Mouse (Mus musculus) cerebellum, adult 11-12 months (tissue): Measurements from ENCODE around the gene Actg1.

Experiments
- DNase-seq: peaks from one replicate; pipeline ENCODE4 v3.0.0; 2022

Actg1 gene

DNA sequence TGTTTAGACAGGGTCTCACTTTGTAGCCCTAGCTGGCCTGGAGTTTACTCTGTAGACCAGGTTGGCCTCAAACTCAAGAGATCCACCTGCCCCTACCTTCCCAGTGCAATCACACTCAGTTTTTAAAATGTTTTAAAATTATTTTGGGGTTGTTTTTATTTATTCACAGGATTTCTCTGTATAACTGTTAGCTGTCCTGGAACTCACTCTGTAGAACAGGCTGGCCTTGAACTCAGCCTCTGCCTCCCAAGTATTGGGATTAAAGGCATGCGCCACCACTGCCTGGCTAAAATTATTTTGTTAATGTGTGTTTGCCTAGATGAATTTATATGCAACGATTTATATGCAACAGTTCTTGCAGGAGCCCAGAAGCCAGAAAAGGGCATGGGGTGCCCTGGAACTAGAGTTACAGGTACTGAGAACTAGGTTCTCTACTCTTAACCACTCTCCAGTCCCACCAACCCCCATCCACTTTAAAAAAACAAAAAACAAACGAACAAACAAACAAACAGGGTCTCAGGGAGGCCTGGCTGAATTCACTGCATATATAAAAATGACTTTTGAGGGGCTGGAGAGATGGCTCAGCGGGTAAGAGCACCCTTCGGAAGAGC lies 3.9 kb downstream of the Actg1 start:
- peak; percentile 5 for DNase-seq

DNA sequence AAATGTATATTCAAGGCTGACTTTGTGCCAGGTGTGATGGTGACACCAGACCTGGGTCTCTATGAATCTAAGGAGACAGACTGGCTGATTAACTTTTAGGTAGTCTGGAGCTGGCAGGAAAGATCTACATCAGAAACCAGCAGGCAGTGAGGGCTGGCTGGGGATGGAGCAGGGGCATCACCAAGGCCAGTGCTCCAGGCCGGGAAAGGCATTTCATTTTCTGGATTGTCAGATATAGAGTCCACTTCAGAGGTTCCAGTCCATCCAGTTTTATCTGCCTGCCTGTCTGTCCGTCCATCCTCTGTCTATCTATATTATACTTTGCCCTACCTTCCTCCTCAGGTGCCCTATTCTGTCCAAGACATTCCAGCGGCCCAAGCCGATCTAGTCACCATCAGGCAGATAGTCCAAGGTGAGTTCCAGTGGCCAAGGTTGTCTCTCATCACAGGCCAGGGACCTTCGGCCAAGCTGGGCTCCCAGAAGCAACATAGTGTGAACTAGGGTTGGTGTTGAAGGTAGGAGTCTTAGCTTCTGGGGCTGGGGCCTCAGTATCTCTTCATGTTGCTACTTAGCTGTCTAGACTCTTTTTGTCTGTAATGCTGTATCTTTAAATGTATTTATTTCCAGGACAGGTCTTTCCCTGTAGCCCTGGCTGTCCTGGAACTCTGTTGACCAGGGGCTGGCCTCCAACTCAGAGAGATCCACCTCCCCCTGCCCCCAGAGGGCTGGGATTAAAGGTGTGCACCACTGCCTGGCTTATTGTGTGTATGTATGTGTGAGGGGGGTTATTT lies 4.6 kb downstream of the Actg1 start:
- DNase-seq, result peak; percentile 11

- DNase-seq, result no peak
Observed at GRCm38 (mm10) chr11:120342656-120343160, 5.6 kb downstream of the Actg1 start.

- DNase-seq, result no peak
Observed at GRCm38 (mm10) chr11:120341661-120342060, 6.7 kb downstream of the Actg1 start.

DNA sequence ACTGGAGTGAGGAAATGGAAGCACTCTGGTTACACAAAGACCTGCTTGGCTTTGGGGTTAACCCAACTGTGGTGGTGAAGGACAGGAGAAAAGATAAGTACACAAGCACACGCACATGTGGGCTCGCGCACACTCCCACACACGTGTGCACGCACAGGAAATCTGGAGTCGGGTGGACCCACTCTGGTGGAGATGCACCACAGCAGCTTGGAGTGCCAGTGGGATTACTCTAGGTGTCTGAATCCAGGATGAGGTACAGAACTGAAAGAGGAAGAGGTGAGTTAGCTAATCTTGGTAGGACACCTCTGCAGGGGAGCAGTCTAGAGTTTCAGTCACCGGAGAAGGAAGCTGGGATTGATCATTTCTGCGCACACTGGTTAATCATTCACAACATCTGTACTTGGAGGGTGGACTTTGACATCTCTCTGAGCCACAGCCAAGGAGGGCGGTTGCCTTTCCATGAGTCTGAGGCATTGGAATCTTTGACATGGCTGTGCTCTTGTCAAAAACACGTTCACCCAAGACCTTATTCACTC lies 8.3 kb downstream of the Actg1 start:
- no peak for DNase-seq

GRCm38 (mm10) chr11:120338786-120339185 lies 9.6 kb downstream of the Actg1 start:
- DNase-seq, result no peak

DNA sequence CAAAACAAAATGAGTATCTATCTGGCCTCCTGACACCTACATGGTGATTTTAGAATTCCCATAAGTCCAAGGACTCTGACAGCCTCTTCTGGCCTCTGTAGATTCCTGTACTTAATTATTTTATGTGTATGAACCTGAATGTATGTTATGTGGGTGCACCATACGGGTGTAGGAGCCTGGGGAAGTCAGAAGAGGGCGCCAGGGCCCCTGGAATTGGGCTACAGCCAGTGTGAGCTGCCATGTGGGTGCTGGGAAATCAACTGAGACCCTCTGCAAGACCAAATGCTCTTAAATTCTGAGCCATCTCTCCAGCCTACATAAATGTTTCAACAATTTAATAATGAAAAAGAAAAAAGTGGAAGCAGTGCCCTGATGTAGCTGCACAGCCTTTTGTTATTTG lies 10.9 kb downstream of the Actg1 start:
- DNase-seq, result no peak

DNA sequence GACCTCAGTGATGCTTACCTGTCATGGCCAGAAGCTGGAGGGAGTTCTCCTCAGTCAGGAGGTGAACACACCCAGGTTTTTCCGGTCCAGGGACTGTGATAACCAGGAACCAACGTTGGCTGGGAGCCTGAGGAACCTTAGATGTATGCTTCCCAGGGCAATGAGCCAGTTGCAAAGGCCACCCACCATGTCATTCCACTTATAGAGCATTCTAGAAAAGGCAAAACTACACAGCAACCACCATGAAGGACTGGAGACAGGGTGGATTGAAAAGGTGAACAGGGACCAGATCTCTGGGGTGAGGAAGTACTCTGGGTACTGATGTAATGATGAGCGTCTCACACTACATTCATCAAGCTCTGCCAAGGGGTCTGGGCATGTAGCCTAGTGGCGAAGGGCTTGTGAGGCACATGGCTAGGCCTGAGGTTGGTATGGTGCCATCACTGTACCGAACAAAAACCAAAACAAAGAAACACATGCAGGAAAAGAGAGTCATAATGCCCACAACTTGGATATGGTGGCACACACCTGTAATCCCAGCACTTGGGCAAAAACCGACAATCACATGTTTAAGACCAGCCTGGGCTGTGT lies 12.8 kb downstream of the Actg1 start:
- DNase-seq, result no peak

GRCm38 (mm10) chr11:120320156-120320555 lies 28.2 kb downstream of the Actg1 start:
- DNase-seq, result no peak

- DNase-seq, result no peak
Observed at GRCm38 (mm10) chr11:120319310-120319709, 29.0 kb downstream of the Actg1 start.

DNA sequence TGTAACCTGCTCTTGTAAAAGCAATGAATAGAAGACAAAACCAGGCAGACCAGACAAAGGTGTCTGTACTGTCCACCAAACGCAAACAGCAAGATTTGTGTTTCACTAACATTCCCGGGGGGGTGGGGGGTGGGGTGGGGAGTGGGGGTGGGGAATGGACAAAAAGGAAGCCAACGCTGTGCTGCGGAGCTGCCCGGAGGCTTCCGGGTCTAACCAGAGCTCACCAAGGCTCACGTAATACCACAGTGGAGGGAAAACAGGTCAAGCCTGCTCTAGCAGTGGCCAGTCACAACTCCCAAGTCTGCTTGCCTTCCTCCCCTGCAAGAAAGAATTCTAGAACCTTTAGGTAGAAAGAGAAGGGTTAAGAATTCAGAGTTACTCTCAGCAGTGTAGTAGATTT lies 30.9 kb downstream of the Actg1 start:
- no peak for DNase-seq

GRCm38 (mm10) chr11:120316690-120317254 lies 31.6 kb downstream of the Actg1 start:
- no peak for DNase-seq

DNA sequence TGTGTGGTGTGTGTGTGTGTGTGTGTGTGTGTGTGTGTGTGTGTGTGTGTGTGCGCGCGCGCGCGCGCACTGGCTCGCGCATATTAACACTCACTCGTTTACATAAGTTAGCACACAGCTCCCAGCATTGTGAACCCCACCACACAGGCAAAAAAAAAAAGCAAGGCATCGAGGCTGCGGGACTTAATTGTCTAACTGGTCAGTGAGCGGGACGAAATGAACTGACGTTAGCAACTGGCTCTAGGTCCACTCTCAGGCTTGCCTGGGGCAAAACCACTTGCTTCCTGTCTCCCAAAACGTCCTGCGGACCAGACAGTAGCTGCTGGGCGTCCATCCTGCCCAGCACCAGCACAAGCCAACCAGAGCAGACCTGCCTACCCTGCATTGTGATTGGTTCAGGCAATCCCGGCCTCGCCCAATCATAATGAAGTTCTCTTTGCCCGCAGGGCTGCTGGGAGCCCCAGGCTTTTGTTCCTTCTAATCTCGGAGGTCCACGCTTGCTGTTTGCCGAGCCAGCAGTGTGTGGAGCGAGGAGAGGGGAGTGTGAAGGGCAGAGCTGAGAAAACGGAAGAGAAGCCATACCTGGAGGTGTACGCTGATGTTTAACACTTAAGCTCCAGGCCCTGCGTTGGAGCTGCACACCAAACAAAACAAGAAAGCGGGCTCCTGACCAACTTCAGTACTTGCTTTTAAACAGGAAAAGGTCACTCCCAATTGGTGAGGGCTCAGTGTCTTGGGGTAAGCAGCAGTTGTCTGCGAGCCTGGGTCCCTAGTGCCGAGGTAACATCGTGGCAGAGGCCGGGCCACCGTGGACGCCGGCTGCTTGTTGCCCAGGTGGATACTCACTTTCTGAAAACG lies 32.3 kb downstream of the Actg1 start:
- peak; percentile 96 for DNase-seq

DNA sequence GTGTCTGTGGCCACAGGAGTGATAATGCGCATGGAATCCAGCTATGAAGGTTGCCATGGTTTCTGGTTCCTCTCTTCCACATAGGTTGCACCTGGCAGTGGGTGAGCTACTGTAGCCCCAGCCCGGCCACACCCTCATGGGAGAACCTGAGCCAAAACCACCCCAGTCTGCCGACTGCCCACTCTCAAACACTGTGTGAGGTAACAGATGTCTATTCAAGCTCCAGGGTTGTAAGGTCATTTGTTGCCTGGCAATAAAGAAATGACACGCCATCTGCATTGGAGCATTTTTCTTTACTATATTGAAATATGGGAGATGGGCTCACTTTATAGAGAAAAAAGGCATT lies 33.0 kb downstream of the Actg1 start:
- peak; percentile 72 for DNase-seq

- DNase-seq, result no peak
Observed at GRCm38 (mm10) chr11:120314721-120315415, 33.5 kb downstream of the Actg1 start.

DNA sequence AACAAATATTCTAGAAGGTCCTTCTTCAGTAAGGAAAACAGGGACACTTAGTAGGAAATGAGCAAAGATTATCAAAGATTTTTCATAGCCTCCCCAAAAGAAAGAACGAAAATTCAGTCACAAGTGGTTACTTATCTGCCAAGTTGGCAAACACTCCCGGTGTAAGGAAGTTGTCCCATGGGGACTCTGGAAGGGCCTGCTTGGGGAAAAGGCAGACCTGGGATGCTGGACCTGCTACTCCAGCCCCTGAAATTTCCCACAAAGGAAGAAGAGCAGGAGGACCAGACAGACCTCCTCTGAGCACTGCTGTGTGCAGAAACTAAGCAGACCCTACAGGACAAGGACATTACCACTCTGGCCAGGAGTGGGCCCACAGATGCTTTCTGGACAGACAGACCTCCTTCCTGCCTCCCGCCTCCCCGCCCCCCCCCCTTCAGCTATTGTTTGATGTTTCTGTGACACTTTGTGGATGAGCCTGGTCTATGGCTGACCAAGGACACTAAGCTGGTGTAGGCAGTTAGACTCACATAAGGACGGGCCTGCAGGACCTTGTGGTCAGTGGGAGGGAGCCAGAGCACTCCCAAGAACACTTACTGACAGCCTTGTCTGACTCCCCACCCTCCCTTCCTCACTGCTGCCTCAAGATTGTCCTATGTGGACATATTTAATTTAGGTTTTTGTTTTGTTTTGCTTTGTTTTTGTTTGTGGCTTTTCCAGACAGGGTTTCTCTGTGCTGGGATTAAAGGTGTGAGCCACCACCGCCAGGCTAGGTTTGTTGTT lies 34.2 kb downstream of the Actg1 start:
- no peak for DNase-seq

DNA sequence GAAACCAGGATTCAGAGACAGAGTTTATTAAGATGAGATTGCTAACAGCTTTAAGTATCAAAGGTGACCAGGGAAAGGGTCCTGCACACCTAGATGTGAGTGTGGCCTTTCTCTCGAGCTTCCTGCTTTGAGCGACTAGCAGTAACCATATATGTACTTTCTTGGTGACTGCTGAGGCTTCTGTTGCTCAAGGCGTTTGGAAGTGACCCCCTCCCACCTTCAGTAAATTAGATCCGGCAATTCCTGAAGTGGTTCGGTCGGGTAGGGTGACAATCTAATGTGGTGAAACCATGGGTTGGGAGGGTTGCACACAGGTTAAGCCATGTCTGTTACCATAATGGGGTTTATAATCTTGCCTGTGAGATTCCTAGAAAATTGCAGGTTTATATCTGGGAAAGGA lies 36.3 kb downstream of the Actg1 start:
- DNase-seq, result peak; percentile 25

GRCm38 (mm10) chr11:120311561-120311960 lies 36.8 kb downstream of the Actg1 start:
- DNase-seq, result peak; percentile 52

DNA sequence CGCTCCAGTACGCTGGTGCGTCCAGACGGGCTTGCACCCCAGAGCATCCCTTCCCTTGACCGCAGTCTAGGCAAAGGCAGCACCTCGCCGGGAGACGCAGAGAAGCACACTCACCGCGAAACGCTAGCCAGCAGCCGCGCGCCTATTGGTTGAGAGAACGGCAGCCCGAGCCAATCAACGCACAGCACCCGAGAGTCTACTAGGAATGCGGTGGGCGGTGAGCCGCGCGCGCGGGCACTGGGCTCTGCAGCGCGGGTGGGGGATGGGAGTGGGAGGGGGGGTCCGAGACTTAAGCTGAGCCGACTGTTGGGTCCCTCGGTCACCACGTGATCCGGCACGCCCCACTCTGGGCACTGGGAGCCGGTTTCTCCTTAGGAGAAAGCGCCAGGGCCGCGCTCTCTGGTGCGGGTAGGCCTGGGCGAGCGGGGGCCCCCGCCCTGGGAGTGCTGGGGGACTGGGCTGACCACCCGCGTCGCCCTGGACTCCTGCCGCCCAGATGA lies 37.5 kb downstream of the Actg1 start:
- DNase-seq, result peak; percentile 95

GRCm38 (mm10) chr11:120308441-120309320 lies 39.7 kb downstream of the Actg1 start:
- DNase-seq, result peak; percentile 39
